Mouse (Mus musculus): ENCODE results near the gene Lsm14a.
"Not testable (repeated sequence)": the region's sequence is repeated elsewhere in the genome, so short reads cannot be mapped to it uniquely, and the experiment has no call there.

Gene Lsm14a

DNA sequence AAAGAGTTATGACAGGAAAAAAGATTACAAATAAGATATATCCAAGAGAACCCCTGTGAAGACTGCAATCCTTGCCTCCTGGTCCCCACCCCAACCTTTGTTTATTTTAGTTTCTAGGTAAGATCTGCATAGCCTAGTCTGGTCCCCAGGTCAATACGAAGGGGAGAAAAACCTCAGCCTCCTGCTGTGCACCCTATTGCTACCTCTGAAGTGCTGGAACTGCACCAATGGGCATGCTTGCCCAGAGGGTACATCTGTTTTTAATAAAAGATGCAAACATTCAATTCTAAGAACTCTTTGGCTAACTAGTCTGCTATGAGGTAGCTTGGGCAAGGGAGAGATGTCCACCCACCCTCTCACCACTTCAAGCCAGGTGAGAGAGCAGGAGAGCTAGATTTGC, 19.2 kb downstream of the Lsm14a start:
- DNase-seq (ENCODE audit: low read depth, low spot score): no peak

DNA sequence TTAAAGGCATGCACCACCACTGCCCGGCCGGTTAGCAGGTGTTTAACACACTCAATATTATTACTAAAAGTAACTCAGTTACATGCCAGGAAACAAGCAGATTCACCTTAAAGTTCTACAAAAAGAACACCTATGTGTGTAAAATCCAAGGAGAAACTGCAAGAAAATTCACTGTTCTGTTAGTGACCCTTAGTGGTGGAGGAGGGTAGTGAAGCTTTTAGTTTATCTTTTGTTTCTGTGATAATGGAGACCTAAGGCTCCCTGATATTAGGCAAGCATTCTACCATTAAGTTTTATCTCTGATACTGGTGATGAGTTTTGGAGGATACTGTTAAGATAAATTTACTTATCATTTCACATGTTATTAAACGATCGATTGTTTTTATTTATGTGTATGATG, 37.5 kb downstream of the Lsm14a start:
- DNase-seq (ENCODE audit: low read depth, low spot score): peak; percentile 41

DNA sequence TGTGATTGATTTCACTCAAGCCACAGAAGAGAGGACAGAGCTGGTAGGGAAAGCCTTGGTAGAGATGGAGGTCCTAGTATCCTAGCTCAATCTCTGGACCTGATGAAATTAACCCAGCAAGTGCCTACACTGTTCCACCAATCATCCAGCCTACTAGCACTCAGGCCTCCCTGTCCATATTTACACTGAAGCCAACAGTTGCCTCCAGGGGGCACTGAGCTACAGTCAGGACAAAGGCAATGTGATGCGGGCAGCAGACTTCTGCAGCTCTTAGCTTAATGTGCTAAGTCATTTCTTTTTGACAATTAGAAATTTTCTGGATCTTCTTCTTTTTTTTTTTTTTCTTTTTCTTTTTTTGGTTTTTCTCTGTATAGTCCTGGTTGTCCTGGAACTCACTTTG, 41.1 kb downstream of the Lsm14a start:
- DNase-seq (ENCODE audit: low read depth, low spot score): peak; percentile 57

DNA sequence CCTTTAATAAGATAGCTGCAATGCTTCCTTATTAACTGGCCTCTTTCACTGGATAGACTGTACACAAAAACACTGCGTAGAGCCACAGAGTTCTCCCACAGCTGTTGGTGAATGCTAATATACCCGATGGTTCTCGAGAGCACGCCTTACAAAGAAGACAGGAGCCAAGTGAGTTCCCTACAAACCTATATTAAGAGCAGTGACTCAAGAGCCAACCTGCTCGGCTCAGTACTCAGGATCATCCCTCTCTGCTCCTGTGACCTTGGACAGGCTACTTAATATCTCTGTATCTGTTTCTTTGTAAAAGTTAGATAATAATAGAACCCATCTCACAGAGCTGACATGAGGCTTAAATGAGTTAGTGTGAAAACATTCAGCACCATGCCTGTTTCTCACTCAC, 42.9 kb downstream of the Lsm14a start:
- no peak for DNase-seq (ENCODE audit: low read depth, low spot score)

DNA sequence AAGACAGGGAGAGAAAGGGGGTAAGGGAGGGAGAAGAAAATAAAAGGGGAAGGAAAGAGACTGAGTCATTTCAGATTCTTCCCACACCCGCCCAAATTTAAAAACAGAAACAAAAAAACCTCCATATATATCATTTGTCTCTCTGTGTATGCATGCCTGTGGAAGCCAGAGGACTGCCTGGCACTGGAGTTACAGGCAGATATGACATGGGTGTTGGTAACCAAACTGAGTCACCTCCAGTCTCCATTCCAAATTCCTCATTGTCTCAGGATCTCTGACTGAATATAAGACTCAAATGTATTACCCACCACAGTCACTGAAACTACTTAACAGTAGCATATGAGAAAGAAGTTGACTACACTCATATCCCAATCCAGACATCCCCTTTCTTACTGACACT, 45.1 kb downstream of the Lsm14a start:
- DNase-seq (ENCODE audit: low read depth, low spot score): no peak

DNA sequence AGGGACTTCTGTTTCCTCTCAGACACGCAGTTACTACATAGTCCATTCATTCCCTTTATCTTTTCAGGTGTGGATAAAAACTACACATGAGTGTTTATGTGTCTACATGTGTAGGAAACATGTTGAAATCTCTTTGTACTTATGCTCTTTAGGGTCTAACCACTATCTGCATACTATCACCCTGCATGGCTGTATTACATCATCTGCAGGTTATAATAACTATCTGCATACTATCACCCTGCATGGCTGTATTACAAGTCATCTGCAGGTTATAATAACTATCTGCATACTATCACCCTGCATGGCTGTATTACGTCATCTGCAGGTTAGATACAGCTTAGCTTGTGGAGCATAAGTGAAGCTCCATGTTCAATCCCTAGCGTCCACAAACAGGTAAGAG, 46.1 kb downstream of the Lsm14a start:
- DNase-seq (ENCODE audit: low read depth, low spot score): no peak

DNA sequence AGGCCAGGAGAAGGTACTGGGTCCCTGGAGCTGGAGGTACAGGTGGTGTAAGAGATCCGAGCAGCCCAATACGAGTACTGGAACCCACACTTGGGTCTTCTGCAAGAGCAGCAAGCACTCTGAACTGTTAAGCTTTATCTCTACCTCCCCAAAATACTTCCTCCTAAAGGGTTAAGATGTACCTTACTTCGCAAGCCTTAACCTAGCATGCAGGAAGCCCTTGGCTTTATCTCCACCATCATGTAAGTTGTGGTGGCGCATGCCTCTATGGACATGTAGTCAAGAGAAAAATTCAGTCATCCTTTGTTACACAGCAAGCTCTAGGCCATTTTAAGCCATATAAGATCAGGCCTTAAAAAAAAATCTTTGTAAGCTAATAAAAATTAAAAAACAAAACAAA, 46.6 kb downstream of the Lsm14a start:
- no peak for DNase-seq (ENCODE audit: low read depth, low spot score)

DNA sequence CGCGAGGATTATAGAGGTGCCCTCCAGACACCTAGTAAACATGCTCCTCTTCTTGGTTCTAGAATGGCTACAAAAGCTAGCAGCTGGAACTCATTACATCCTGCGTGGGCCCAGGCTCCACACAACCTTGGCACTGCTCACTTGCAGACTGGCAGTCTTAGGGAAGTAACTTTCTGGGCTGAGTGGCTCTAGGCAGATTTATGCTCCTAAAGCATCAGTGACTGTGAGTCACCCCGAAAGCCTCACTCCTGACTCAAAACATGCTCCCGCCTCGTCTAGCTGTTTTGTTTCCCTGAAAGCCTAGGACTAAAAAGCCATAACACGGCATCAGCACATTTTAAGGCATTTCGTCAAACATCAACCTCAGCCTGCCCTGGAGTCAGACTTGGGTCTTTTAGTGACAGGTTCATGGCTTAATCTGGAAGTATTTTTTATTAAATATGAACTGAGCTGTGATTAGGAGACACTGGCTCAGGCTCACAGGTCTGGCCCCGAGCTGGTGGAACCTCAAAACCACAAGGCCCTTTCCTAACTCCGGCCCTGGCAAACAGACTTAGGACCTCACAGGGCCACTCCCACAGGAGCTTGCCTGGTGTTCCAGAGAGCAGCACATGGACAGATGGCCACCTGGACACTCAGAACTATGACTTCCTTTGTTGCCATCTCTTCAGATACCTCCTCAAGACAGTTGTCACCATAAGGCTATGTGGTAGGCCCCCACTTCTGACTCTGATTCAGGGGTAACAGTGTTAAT, 50.9 kb downstream of the Lsm14a start:
- DNase-seq (ENCODE audit: low read depth, low spot score): no peak

DNA sequence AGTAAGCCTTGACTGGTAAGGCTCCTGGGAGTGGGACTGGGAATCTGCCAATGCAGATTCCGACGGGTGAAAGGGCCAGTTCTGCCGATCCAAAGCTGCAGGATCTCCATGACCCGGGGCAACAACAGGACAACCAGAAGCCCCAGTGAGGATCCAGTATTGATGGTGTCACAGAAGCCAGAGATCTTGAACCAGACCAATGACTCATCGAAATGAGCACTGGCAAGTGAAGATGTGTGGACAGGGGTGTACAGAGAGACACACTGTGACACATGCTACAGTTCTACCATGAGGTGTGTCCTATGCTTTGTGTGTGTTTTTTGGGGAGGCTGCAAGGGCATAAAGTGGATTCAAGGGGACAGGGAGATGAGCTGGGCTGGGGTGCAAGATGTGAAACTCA, 52.3 kb downstream of the Lsm14a start:
- no peak for DNase-seq (ENCODE audit: low read depth, low spot score)

DNA sequence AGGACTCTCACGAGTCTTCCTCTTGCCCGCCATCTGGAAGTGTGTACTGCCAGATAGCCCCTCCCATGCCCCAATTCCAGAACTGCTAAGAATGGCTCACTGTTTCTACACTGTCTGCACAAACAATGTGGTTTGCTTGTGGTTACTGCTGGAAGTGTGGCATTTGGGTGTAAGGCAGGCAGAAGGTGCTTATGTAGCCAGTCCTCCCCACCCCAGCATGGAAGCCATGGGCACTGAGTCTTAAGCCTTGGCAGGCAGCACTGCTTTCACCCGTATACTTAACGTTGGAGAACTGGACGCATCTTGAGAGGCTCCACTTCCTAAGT, 54.0 kb downstream of the Lsm14a start:
- DNase-seq (ENCODE audit: low read depth, low spot score): no peak

DNA sequence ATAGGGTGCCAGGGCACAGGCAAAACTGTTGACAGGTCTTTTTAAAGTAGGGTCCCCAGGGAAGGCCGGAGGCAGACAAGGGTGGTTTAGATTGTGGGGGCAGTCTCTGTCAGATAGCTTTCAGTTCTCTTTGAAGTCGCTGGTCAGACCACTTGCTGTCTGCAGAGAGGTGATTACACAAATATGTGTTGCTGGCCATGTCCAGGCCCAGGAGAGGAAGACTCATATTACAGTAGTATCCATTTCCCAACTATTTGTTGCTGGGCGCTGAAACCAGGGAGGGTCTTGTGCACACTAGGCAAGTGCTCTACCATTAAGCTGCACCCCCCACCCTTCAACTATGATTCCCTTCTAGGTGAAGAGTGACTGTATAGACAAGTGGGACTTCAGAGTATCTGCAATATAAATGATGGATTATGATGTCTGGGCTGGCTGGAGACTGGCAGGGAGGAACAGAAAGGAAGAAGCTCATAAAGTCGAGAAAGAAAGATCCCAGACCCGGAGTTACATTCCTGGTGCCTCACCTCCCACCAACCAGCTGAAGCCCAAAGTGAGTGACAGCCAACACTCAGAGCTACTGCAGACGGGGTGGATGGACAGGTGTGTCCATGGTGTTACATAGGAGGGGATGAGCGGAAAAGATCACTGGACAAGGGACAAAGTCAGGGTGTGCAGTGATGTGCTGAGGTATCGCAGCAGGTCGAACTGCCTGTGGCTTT, 54.5 kb downstream of the Lsm14a start:
- DNase-seq (ENCODE audit: low read depth, low spot score): no peak

DNA sequence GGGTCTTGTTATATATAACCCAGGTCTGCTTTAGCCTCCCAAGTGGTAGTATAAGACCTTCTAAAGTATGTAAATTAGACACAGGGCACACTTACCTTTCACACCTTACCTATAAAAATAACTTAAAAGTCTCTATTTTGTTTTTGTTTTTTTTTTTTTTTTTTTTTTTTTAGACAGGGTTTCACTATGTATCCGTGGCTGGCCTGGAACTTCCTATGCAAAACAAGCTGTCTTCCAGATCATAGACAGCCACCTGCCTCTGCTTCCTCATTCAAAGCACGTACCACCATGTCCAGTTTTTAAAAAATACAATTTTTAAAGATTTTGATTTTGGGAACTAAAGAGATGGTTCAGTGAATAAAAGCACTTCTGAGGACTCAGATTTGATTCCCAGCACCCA, 55.8 kb downstream of the Lsm14a start:
- no peak for DNase-seq (ENCODE audit: low read depth, low spot score)

DNA sequence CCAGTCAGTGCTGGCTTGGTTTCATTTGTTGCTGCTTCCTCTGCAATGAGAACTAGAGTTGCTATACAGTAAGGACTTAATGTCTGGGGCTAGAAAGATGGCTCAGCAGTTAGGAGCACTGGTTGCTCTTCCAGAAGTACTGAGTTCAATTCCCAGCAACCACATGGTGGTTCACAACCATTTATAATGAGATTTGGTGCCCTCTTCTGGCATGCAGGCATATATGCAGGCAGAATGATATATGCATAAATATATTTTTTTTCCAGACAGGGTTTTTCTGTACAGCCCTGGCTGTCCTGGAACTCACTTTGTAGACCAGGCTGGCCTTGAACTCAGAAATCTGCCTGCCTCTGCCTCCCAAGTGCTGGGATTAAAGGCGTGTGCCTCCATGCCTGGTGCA, 56.6 kb downstream of the Lsm14a start:
- DNase-seq (ENCODE audit: low read depth, low spot score): not testable (repeated sequence)

DNA sequence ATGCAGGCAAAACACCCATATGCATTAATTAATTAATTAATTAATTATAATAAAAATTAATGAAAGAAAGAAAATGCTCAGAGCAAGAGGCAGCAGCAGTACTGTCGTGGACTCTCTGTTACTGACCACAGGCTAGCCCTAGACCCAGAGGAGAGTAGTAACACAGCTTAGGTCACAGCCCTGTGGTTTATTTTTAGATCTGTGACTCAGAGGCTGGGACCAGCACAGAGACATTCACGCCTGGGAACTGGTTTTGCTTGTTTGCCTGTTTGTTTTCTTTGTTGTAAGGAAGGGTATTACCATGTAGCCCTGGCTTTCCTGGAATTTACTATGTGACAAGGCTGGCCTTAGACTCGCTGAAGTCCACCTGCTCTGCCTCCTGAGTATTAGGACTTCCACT, 65.6 kb downstream of the Lsm14a start:
- DNase-seq (ENCODE audit: low read depth, low spot score): no peak

DNA sequence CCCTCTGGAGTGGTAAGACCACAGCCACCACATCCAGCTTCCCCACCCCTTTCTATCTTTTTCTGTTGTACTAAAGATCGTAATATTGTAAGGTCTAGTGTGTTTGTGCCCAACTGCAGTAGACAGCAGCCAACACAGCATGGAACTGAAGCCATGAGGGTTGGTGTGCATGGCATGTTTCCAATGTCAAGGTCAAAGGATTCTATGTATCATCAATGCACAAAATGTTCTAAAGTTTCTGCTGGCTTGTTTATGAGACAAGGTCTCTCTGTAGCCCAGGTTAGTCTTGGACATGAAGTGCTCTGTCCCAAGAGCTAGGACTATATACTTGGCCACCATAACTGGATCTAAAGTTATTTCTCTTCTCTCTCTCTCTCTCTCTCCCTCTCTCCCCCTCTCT, 68.3 kb downstream of the Lsm14a start:
- DNase-seq (ENCODE audit: low read depth, low spot score): no peak

DNA sequence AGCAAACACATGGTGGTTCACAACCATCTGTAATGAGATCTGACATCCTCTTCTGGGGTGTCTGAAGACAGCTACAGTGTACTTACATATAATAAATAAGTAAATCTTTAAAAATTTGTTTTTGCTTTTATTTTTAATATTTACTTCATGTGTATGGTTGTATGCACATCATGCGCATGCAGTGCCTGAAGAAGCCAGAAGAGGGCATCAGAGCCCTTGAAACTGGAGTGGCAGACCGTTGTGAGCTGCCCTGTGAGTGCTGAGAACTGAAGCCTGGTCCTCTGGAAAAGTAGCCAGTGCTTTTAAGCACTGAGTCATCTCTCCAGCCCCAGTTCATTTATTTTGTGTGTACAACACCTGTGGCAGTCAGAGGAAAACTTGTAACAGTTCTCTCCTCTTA, 69.1 kb downstream of the Lsm14a start:
- DNase-seq (ENCODE audit: low read depth, low spot score): peak; percentile 32

DNA sequence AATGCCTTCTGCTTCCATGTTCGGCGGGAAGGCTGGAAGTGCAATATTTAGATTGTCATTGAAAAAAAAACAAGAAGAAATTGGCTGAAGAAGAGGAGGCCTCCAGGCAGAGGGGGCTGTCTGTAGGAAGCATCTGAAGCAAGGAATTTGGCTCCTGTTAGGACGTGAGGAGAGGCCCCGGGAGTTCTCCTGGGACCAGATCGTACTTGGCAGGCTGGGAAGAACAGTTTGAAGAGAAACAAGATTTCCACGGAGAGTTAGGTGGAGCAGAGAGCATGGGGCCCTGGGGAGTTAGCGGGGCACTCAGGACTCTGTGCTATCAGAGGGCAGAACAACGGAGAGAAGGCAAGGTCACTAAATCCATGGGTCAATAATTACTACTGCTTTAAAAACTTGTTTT, 69.8 kb downstream of the Lsm14a start:
- DNase-seq (ENCODE audit: low read depth, low spot score): no peak

DNA sequence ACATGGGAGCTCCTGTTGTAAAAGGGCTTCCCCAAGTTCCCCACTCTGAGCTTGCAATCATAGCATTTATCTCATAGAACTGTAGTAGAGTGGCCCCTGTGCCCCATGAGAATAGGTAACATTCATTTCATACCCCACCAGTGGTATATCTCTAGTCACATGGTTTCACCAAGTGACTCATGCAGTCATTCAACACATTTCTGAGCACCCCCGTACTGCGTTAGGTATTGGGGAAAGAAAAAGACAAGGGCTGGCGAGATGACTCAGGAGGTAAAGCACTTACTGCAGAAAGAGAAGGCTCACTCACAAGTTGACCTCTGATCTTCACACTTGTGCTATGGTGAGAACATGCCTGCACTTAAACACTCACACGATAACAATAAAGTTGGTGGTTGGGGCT, 71.2 kb downstream of the Lsm14a start:
- no peak for DNase-seq (ENCODE audit: low read depth, low spot score)

DNA sequence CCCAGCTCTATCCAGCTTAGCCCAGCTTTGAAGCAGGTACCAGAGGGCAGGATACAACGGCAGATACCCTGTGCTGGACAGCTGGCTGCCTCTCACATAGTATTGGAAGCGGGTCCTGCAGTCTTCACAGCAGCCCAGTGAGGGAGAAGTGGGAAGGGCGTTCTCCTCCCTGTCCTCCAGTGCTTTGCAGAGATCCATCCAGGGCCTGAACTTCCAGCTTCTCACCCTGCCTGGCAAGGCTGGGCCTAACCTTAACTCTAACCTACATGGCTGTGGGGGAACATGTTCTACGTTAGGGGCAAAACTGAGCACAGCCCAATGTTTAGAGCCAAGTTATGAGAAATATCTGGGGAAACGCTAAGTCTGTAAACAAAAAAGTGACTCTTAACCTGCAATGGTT, 72.0 kb downstream of the Lsm14a start:
- no peak for DNase-seq (ENCODE audit: low read depth, low spot score)

DNA sequence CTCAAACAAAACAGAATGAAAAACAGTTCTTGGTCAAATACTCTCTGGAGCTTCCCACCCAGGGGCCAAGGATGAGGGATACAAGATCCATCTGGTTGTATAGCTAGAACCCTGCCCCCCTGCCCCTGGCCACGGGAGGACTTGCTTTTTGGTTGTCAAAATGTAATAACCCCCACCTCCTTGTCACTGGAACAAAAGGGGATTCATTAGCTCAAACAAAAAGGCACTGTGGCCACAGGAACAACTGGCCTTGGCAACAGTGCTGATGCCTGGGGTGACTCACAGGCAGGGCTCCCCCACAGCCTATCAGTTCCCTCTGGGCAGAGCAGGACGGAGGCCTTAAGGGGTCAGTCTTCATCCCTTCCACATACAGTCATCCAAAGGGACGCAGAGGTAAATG, 73.2 kb downstream of the Lsm14a start:
- DNase-seq (ENCODE audit: low read depth, low spot score): no peak

DNA sequence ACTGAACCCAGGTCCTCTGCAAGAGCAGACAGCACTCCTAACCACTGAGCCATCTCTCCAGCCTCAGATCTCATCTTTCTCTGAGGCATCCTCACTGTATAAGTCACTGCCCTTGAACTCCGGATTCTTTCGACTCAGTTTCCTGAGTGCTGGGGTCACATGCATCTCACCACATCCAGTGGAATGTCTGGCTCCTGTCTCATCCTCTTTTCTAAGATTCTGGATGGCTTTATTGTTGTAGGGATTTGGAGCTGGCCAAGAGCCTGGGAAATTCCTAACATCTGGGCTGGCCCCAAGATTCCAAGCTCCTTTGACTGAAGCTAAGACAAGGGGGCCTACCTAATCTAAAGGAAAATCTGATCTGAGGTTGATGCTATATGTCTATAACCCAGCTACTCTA, 74.0 kb downstream of the Lsm14a start:
- no peak for DNase-seq (ENCODE audit: low read depth, low spot score)

DNA sequence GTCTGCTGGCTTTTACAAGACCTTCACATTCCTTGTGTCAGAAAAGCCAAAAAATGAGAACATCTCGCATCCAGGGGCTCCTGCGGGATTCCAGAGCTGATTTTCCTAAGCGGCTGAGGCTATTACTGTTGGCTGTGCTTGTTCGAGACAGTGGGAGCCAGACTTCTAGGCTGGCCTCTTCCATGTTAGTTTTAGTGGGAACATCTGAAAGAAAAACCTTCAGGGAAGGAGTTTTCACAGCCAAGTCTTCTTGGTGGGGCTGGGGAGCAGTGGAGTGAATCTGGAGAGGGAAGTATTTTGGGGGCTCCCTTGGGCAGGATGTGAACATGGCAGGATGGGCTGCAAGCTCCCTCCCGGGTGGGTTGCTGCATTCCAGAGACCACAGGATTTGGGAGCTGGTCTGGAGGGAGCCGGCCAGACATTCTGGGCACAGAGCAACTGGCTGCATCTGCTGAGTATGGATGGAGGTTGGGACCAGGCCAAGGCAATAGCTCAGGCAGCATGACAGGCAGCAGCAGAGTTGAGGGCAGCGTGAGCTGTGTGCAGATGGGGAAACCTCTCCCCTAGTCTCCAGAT, 75.1 kb downstream of the Lsm14a start:
- DNase-seq (ENCODE audit: low read depth, low spot score): no peak

DNA sequence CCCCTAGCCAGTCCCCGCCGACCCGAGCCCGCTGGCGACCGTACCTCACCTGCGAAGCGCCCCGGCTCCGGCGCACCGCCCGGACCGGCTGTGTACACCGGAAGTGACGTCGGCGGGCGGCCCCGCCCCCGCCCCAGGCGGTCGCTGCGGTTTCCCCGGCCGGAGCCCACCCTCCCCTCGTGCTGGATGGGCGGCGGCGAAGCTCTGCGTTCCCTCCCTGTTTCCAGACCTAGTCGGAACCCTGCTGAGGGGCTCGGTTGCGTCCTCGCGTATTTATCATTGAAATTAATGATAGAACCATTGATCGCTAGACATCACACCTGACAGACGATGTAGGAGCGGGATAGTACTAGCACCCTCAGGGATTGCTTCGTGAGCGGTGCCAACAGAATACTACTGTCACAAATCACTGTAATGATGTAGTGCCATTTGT, 79.7 kb downstream of the Lsm14a start, which contains the start of gene 4931406P16Rik:
TSS of gene 4931406P16Rik (minus strand) at position 109 of the 433 bp plus-strand sequence.
- peak; percentile 94 for DNase-seq (ENCODE audit: low read depth, low spot score)
